Mouse (Mus musculus) myocyte (in vitro differentiated cells): ENCODE data around the gene Prrx2. TPM values are rescaled to one million over a fixed set of nuclear protein-coding genes. Genes with fewer than 3 reads are reported as not detected.

ENCODE experiments used
- H3K27me3 ChIP-seq: one replicate; pipeline ENCODE4 v1.6.1; 2011; ENCODE audit not compliant: control insufficient read depth, insufficient read depth, insufficient read length
- H3K36me3 ChIP-seq: one replicate; pipeline ENCODE4 v1.6.1; 2011; ENCODE audit not compliant: control insufficient read depth, insufficient read depth
- H3K4me2 ChIP-seq: one replicate; pipeline ENCODE4 v1.6.1; 2011; ENCODE audit warnings: low read depth, control low read depth
- H3K4me3 ChIP-seq: one replicate; pipeline ENCODE4 v1.5.1; 2011; ENCODE audit warnings: mild to moderate bottlenecking, control low read depth, moderate library complexity
- H3K79me2 ChIP-seq: one replicate; pipeline ENCODE4 v1.6.1; 2011; ENCODE audit not compliant: control insufficient read depth, insufficient read depth
- H3ac ChIP-seq: one replicate; pipeline ENCODE4 v1.6.1; 2011; ENCODE audit not compliant: control insufficient read depth, insufficient read length
- CEBPB ChIP-seq: IDR thresholded peaks from 2 replicates; pipeline ENCODE4 v1.6.1; 2011; ENCODE audit warnings: mild to moderate bottlenecking, moderate library complexity; ENCODE audit not compliant: poor library complexity, insufficient read depth, severe bottlenecking
- E2F4 ChIP-seq: IDR thresholded peaks from one replicate; pipeline ENCODE4 v1.6.1; 2011; ENCODE audit warnings: mild to moderate bottlenecking, control low read depth, moderate library complexity; ENCODE audit not compliant: insufficient read depth
- MAX ChIP-seq: IDR thresholded peaks from one replicate; pipeline ENCODE4 v1.6.1; 2011; ENCODE audit warnings: low read depth, mild to moderate bottlenecking, control low read depth
- MYOD1 ChIP-seq, 3 experiments: IDR thresholded peaks; one replicate each; pipeline ENCODE4 v1.6.1; 2011; ENCODE audit warnings: control low read depth in 2 of 3, low read depth in 2 of 3, mild to moderate bottlenecking in 2 of 3, moderate library complexity in 1 of 3; ENCODE audit not compliant: insufficient read length in 2 of 3, control insufficient read depth in 1 of 3
- MYOG ChIP-seq, 3 experiments: IDR thresholded peaks; one replicate each; pipeline ENCODE4 v1.6.1; 2011; ENCODE audit warnings: control low read depth in 2 of 3, low read depth in 2 of 3, mild to moderate bottlenecking in 2 of 3; ENCODE audit not compliant: insufficient read length in 2 of 3, control insufficient read depth in 1 of 3, insufficient read depth in 1 of 3
- POLR2A ChIP-seq: IDR thresholded peaks from one replicate; pipeline ENCODE4 v1.6.1; 2011; ENCODE audit warnings: low read depth, mild to moderate bottlenecking, control low read depth, moderate library complexity; ENCODE audit not compliant: insufficient read length
- POLR2AphosphoS2 ChIP-seq: IDR thresholded peaks from one replicate; pipeline ENCODE4 v1.6.1; 2011; ENCODE audit warnings: low read depth, control low read depth; ENCODE audit not compliant: insufficient read length
- REST ChIP-seq: IDR thresholded peaks from one replicate; pipeline ENCODE4 v1.6.1; 2011; ENCODE audit warnings: mild to moderate bottlenecking, control low read depth, moderate library complexity; ENCODE audit not compliant: insufficient read depth, insufficient read length
- SRF ChIP-seq: IDR thresholded peaks from one replicate; pipeline ENCODE4 v1.6.1; 2011; ENCODE audit warnings: low read depth; ENCODE audit not compliant: control insufficient read depth, insufficient read length
- TCF12 ChIP-seq: IDR thresholded peaks from one replicate; pipeline ENCODE4 v1.6.1; 2011; ENCODE audit warnings: mild to moderate bottlenecking, control low read depth; ENCODE audit not compliant: poor library complexity, insufficient read depth, severe bottlenecking
- TCF3 ChIP-seq: IDR thresholded peaks from one replicate; pipeline ENCODE4 v1.6.1; 2011; ENCODE audit warnings: low read depth, control low read depth; ENCODE audit not compliant: insufficient read length
- USF1 ChIP-seq: IDR thresholded peaks from one replicate; pipeline ENCODE4 v1.6.1; 2011; ENCODE audit warnings: low read depth, mild to moderate bottlenecking, control low read depth, moderate library complexity
- polyA plus RNA-seq: library from polyadenylated mRNA; unstranded; fragments of >200 nt; fragmentation: generic; extraction: Trizol; gene quantifications from one replicate; pipeline ENCODE4 v1.2.1, GENCODE M21; 2012; ENCODE audit warnings: missing spikeins

The Prrx2 gene
- polyA plus RNA-seq, 1 experiment: 21.8 TPM

DNA sequence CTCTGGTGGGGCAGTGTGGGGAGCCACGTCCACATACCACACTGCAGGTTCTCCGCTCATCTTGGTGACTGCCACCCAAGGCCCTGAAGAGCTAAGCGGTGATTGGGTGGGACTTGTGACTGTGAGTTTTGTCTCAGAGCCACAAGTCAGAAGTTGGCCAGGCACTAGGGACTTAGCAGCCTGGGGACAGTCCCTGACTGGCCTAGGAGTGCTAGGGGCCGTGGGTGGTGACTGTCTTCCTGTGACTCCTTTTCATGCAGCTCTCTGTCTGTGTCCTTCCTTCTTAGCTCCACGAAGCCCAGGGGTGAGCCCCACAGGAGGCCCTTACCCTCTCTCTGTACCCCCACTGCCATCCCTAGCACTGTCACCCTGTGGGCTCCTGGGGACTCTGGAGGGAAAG, 14.9 kb upstream of the Prrx2 start:
- no peak overlapping the region for H3K4me3 ChIP-seq
- TF ChIP-seq CEBPB (no peak), USF1 (no peak), POLR2AphosphoS2 (no peak), MYOG (IDR thresholded peaks at IDR 0.05; ENCODE audit: control insufficient read depth in 1 of 3, insufficient read depth in 1 of 3, insufficient read length in 2 of 3, low read depth in 2 of 3) (no peak)
- H3ac ChIP-seq: no peak overlapping the region
- no peak overlapping the region for H3K4me2 ChIP-seq
- no peaks in the 10 kb centered on the region for H3K27me3 ChIP-seq
- peaks cover 19% of the 10 kb centered on the region for H3K36me3 ChIP-seq
- peaks cover 15% of the 10 kb centered on the region for H3K79me2 ChIP-seq

DNA sequence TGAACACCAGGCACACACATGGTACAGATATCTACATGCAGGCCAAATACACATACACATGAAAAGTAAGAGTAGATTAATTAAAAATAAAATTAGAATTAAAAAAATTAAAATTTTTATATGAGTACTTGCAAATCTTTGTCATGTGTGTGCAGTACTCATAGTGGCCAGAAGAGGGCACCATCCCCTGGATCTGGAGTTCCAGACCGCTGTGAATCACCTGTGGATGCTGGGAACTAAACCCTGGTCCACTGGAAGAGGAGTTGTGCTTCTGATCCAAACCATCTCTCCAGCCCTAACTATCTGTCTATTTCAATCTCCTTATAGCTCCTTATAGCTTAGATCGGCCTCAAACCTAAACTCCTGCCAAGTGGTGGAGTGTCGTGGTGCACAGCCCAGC, 13.7 kb upstream of the Prrx2 start:
- H3K79me2 ChIP-seq: peaks cover 17% of the 10 kb centered on the region
- H3K4me3 ChIP-seq: no peak overlapping the region
- H3K4me2 ChIP-seq: no peak overlapping the region
- peaks cover 16% of the 10 kb centered on the region for H3K36me3 ChIP-seq
- no peak for TF ChIP-seq MAX
- no peaks in the 10 kb centered on the region for H3K27me3 ChIP-seq
- H3ac ChIP-seq: no peak overlapping the region

DNA sequence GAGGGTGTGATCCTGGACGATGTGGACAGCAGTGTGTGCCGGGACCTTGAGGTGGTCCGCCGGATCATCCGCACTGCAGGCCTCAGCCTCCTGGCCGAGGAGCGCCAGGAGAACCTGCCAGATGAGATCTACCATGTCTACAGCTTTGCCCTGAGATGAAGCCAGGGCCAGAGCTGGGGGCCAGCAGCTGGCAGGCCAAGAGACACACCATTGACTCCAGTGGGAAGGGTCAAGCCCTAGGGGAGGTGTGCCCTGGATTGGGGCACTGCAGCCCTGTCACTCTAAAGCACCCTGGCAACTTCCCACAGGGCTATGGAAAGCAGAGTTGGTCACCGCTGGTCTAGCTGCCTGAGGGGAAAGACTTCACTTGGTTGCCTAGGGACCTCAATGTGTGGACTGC, 12.3 kb upstream of the Prrx2 start:
- no peaks in the 10 kb centered on the region for H3K27me3 ChIP-seq

DNA sequence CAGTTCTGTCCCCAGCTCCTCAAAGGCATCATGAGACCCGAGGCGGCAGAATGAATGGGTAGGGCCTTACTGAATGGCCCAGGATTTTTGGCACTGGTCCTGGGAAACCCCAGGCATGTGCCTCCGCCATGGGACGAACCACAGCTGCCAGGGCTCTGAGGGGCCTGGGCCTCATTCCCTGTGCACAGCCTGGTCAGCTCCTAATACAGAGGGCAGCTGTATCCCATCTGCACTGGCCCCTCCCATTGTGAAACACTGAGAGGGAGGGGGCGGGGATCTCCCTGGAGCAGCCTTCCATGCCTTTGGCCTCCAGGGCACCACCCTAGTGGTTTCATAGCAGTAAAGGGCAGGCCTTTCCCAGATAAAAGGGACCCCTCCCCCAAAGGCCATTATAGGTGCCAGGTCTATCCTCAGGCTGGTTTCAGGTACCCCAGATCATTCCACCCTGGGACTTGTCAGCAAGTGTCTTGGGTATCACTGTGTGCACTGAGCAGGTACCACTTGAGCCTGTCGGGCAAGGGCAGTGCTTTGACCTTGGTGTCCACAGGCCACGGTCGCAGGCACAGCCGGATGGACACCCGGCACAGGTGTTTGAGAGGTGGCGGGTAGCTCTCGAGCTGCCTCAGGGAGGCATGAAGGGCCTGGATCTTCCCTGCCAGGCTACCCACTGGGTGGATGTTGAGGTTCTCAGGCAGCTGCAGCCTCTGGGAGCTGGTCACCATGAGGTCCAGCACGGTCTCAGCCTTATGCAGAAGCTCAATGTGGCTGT, 11.2 kb upstream of the Prrx2 start:
- Histone ChIP-seq H3K27me3 (no peaks in the 10 kb centered on the region), H3K79me2 (peaks cover 26% of the 10 kb centered on the region), H3K4me3 (no peak overlapping the region), H3K36me3 (peaks cover 17% of the 10 kb centered on the region), H3ac (no peak overlapping the region), H3K4me2 (peak overlapping the region; percentile 5)
- TF ChIP-seq POLR2AphosphoS2 (peak; percentile 77), MYOG (IDR thresholded peaks at IDR 0.05; ENCODE audit: control insufficient read depth in 1 of 3, insufficient read depth in 1 of 3, insufficient read length in 2 of 3, low read depth in 2 of 3) (peak; percentile 67 to 95 (median 82)), USF1 (no peak), REST (no peak), POLR2A (no peak), E2F4 (no peak), TCF3 (peak; percentile 60), MAX (no peak), TCF12 (peak; percentile 54), MYOD1 (IDR thresholded peaks at IDR 0.05; ENCODE audit: control insufficient read depth in 1 of 3, insufficient read length in 2 of 3, low read depth in 2 of 3) (peak in 2 of 3 experiments; percentile 70 to 84), SRF (peak; percentile 33), CEBPB (no peak)

More for the DNA sequence above, 12.3 kb upstream of the Prrx2 start:
- TF ChIP-seq MAX (no peak), TCF3 (no peak), TCF12 (no peak), REST (no peak), E2F4 (no peak), SRF (no peak), MYOG (IDR thresholded peaks at IDR 0.05; ENCODE audit: control insufficient read depth in 1 of 3, insufficient read depth in 1 of 3, insufficient read length in 2 of 3, low read depth in 2 of 3) (no peak), POLR2AphosphoS2 (no peak), CEBPB (no peak), USF1 (no peak), MYOD1 (IDR thresholded peaks at IDR 0.05; ENCODE audit: control insufficient read depth in 1 of 3, insufficient read length in 2 of 3, low read depth in 2 of 3) (no peak)
- no peak overlapping the region for H3ac ChIP-seq
- peaks cover 17% of the 10 kb centered on the region for H3K36me3 ChIP-seq
- H3K79me2 ChIP-seq: peaks cover 31% of the 10 kb centered on the region
- H3K4me3 ChIP-seq: no peak overlapping the region
- no peak overlapping the region for H3K4me2 ChIP-seq

DNA sequence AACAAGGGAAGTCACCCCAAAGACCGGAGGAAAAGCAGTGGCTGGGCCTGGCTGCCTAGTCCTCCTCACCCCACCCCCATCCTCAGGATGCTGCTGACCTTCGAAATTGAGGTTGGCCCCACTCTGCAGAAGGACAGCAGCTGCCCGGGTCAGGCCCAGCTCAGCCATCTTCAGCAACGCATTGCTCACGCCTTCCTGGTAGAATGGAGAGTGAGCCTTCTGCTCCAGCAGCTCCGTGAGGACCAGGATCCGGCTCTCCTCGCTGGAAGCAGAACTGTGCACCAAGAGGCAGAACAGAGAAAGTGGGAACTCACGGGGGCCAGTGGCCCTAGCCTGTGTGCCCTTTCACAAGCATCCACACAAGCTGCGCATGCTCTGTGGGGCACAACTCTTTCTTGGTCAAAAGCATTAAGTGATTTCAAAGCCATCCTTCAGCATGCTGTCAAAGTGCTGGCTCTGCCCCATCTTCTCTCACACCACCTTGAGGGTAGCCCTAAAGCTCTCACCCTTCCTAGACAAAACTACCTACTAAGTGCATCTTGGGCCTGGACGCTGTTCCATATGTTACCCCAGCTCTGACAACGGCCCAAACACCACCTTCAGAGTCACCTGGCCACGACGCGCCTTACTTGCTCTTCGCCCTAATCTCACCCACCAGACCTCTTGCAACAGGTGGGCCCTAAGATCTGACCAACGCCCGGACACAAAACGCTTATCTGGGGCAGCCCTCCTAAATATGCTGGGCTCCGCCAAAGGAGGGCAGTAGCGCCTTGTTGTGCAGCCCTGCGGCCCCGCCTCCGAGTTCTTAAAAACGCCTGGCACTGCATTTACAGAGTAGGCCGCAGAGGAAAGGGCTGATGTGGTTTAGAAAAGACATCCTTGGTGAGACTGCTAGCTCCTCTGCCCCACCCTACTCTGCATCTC, 7.7 kb upstream of the Prrx2 start:
- H3K27me3 ChIP-seq: no peaks in the 10 kb centered on the region
- peaks cover 6% of the 10 kb centered on the region for H3K36me3 ChIP-seq

More for the DNA sequence above, 7.7 kb upstream of the Prrx2 start:
- H3ac ChIP-seq: peak overlapping the region; percentile 30
- H3K4me2 ChIP-seq: peak overlapping the region; percentile 97
- TF ChIP-seq MYOD1 (IDR thresholded peaks at IDR 0.05; ENCODE audit: control insufficient read depth in 1 of 3, insufficient read length in 2 of 3, low read depth in 2 of 3) (peak in 1 of 3 experiments; percentile 12), TCF3 (no peak), REST (no peak), MAX (no peak), SRF (no peak), USF1 (no peak), TCF12 (no peak), E2F4 (no peak), POLR2AphosphoS2 (peak; percentile 23), CEBPB (no peak), POLR2A (no peak), MYOG (IDR thresholded peaks at IDR 0.05; ENCODE audit: control insufficient read depth in 1 of 3, insufficient read depth in 1 of 3, insufficient read length in 2 of 3, low read depth in 2 of 3) (peak in 1 of 3 experiments; percentile 17)
- H3K4me3 ChIP-seq: peak overlapping the region; percentile 95
- H3K79me2 ChIP-seq: peaks cover 24% of the 10 kb centered on the region
